Mouse (Mus musculus) lung, embryonic 15.5 days (tissue): ENCODE results near the gene Zdbf2. TPM values are rescaled to one million over a fixed set of nuclear protein-coding genes. Genes with fewer than 3 reads are reported as not detected.

Source experiments
- ATAC-seq: fragments of 200-750 bp; cut with Nextera tagmentation; 2 replicates; pipeline ENCODE4 v1.8.0; 2017; ENCODE audit warnings: moderate number of reproducible peaks, borderline replicate concordance; ENCODE audit not compliant: low FRiP score, low TSS enrichment; ENCODE audit errors: extremely low read depth
- H3K27ac ChIP-seq: fragments of 300-500 bp; sonication (generic); 2 replicates; pipeline ENCODE4 v1.5.1; 2015; ENCODE audit warnings: moderate library complexity, mild to moderate bottlenecking, inconsistent platforms
- H3K27me3 ChIP-seq: fragments of 300-500 bp; sonication (generic); 2 replicates; pipeline ENCODE4 v1.6.1; 2015; ENCODE audit warnings: inconsistent platforms
- H3K36me3 ChIP-seq: fragments of 300-500 bp; sonication (generic); 2 replicates; pipeline ENCODE4 v1.6.1; 2015; ENCODE audit warnings: inconsistent platforms
- H3K4me1 ChIP-seq: fragments of 300-500 bp; sonication (generic); 2 replicates; pipeline ENCODE4 v1.6.1; 2015; ENCODE audit warnings: inconsistent platforms
- H3K4me2 ChIP-seq: fragments of 300-500 bp; sonication (generic); 2 replicates; pipeline ENCODE4 v1.6.1; 2015; ENCODE audit warnings: inconsistent platforms, mild to moderate bottlenecking, moderate library complexity
- H3K4me3 ChIP-seq: fragments of 300-500 bp; sonication (generic); 2 replicates; pipeline ENCODE4 v1.5.1; 2015; ENCODE audit warnings: mild to moderate bottlenecking, inconsistent platforms
- H3K9ac ChIP-seq: fragments of 300-500 bp; sonication (generic); 2 replicates; pipeline ENCODE4 v1.6.1; 2015; ENCODE audit warnings: inconsistent platforms
- H3K9me3 ChIP-seq: fragments of 300-500 bp; sonication (generic); 2 replicates; pipeline ENCODE4 v1.6.1; 2016; ENCODE audit warnings: inconsistent platforms
- WGBS: fragments of 180-500 bp; shearing (Covaris S2); methylation state at CpG from one replicate; pipeline ENCODE4 v1.1.7; 2015; 5-methylcytosine and 5-hydroxymethylcytosine counted together
- polyA plus RNA-seq: library from polyadenylated mRNA; unstranded; fragments of >200 nt; fragmentation: Nextera tagmentation; extraction: Ambion mirVana; gene quantifications from 2 replicates; pipeline ENCODE4 v1.2.1, GENCODE M21; 2015

Zdbf2 gene
- polyA plus RNA-seq, 1 experiment from 2014 or later: 7.9 TPM

DNA sequence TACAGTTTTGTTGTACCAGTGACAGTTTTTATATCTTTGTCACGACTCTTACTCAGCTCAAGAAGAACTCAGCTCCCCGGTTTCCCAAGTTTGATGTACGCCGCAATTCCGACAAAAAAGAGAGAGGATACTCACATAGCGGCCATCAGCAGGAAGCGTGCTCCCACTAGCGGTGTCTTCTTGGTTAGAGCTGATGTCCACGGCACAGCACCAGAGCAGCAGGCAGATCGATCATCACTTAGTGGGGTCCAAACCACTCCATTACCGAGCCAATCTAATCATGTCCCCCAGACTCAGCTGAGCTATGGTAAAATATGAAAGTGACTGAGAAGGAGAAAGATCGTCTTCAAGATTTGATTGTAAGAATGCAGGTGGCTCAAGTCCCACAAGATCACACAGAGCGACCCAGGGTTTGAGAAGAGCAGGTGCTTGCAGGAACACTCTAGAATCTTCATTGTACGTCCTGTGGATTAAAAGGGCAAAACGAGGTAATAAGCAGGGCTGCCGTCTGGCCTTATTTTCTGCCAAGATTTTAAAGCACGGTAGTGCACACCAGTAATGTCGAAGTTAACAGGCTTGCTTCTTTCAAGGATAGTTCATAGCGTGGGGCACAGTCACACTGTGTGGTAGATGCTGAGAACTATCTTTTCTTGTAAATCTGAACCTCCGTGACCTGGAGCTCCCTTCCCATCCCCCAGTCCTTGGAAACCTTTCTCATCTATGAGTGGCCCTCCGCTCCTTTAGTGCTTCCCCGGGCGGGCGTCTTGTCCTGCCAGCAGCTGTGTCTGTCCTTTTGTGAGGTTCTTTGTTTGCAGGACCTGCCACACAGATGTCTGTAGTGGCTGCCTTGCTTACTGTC is 20.5 kb upstream of the Zdbf2 start:
- H3K9me3 ChIP-seq: no peaks in the 10 kb centered on the region
- peaks cover 6% of the 10 kb centered on the region; the same call in 1 of the 2 replicates for H3K4me1 ChIP-seq
- H3K27me3 ChIP-seq: peaks cover 98% of the 10 kb centered on the region
- WGBS: 42% methylated on average over 24 of the region's 24 CpGs
- ATAC-seq: no peak
- no peak overlapping the region for H3K4me2 ChIP-seq
- no peak overlapping the region for H3K9ac ChIP-seq
- no peaks in the 10 kb centered on the region for H3K36me3 ChIP-seq
- H3K4me3 ChIP-seq: no peak overlapping the region
- H3K27ac ChIP-seq: no peak overlapping the region

DNA sequence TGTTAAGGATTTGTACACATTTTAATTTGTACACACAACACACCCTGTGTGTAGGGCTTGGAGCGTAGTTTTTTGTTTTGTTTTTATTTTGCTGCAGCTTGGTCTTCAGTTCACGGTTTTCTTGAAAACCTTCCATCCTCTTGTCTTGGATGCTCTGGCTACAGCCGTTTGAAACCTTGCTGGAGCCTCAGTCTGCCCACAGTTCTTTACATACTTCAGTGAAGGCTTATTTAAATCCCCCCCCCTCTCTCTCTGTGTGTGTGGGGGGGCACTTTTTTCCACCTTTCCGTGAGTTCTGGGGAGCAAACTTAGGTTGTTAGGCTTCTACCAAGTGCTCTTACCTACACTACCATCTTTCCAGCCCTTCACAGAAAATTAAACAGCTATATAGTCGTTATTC is 19.8 kb upstream of the Zdbf2 start:
- Histone ChIP-seq H3K9ac (no peak overlapping the region), H3K27ac (no peak overlapping the region), H3K27me3 (peaks cover 98% of the 10 kb centered on the region), H3K4me2 (no peak overlapping the region), H3K36me3 (no peaks in the 10 kb centered on the region), H3K4me3 (no peak overlapping the region), H3K9me3 (no peaks in the 10 kb centered on the region), H3K4me1 (peaks cover 2% of the 10 kb centered on the region; the same call in 1 of the 2 replicates)
- 31% methylated on average over 5 of the region's 5 CpGs for WGBS
- no peak for ATAC-seq

DNA sequence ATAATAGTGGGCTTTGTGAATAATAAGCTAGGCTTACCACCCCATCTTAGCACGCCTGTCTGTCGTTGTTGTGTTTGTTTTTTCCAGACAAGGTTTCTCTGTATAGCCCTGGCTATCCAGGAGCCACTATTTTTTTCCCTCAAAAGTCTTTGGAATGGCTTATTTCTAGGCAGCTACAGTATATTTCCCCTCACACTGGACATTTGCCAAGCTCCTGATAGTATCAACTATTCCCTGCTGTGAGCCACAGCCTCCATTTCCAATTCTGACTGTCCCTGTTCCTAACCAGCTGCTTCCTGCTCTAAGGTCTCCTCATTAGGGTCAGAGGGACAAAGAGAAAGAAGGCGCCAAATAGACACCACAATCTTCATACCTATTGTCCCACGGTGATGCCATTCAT is 18.0 kb upstream of the Zdbf2 start:
- 19% methylated on average over 4 of the region's 4 CpGs for WGBS
- Histone ChIP-seq H3K36me3 (no peaks in the 10 kb centered on the region), H3K9me3 (no peaks in the 10 kb centered on the region), H3K4me3 (no peak overlapping the region), H3K27ac (no peak overlapping the region), H3K4me2 (no peak overlapping the region), H3K9ac (no peak overlapping the region), H3K4me1 (no peaks in the 10 kb centered on the region), H3K27me3 (peaks cover 98% of the 10 kb centered on the region)
- ATAC-seq: no peak

DNA sequence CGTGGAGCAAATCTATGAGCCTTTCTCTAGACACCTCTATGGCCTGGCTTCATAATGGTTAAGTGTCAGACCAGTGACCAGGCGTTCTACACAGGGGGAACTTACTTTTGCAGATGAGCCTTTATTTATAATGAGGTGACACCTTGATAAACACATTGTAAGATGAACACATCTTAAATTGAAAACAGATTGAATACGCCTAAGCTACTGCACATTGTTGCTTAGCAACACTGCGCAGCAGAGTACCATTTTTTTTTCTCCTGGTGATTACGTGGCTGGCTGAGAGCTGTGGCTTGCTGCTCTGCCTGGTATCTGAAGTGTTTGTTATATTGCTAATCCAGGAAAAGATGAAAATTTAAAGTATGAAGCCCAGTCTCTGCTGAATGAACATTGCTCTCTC is 17.0 kb upstream of the Zdbf2 start:
- peaks cover 98% of the 10 kb centered on the region for H3K27me3 ChIP-seq
- no peak for ATAC-seq
- H3K4me2 ChIP-seq: no peak overlapping the region
- WGBS: 8% methylated on average over 5 of the region's 5 CpGs
- H3K4me1 ChIP-seq: no peaks in the 10 kb centered on the region
- H3K27ac ChIP-seq: no peak overlapping the region
- no peak overlapping the region for H3K4me3 ChIP-seq
- H3K9ac ChIP-seq: no peak overlapping the region
- H3K9me3 ChIP-seq: no peaks in the 10 kb centered on the region
- H3K36me3 ChIP-seq: no peaks in the 10 kb centered on the region

DNA sequence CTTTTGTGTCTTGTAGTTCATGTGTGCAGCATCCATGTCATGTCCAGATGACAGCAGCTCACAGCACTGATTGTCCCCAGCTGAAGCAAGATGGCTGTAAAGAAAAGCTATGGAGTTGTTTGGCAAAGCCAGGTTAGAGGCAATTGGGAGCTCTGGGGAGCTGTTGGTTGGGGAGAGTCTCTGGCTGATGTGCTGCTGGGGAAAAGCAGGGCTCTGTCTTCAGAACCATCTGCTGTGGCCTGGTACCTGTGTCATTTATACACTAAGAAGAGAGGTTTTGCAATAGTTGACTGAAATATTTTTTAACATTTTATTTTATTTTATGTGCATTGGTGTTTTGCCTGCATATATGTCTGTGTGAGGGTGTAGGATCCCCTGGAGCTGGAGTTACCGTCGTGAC is 14.6 kb upstream of the Zdbf2 start:
- WGBS: 46% methylated on average over 2 of the region's 2 CpGs
- Histone ChIP-seq H3K4me2 (no peak overlapping the region), H3K36me3 (no peaks in the 10 kb centered on the region), H3K27me3 (peaks cover 95% of the 10 kb centered on the region), H3K9ac (no peak overlapping the region), H3K4me1 (no peaks in the 10 kb centered on the region), H3K27ac (no peak overlapping the region), H3K4me3 (no peak overlapping the region), H3K9me3 (no peaks in the 10 kb centered on the region)
- ATAC-seq: no peak

DNA sequence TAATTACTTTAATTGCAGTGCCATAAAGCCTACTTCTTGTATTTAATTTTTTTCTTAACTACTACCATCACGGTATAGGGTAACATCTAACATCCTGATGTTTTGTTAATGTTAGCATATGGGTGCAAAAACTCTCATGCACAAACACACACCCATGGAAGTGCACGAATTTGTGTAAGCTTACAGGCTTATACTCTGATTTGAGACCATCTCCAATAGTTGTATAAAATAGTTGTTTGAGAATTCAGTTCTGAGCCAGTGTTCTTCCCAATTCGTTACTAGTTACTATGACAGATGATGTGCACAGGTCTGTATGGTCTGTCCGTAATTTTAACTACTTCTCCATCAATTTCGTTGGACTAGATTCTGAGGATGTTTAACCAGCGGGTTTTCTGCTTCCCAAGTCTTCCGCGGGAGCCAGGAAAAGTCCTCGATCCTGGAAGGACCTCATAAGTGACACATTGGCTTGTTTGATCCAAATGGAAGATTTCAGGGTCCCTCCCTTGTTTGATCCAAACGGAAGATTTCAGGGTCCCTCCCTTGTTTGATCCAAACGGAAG is 13.7 kb upstream of the Zdbf2 start:
- WGBS: 48% methylated on average over 11 of the region's 11 CpGs
- Histone ChIP-seq H3K36me3 (no peaks in the 10 kb centered on the region), H3K27me3 (peaks cover 97% of the 10 kb centered on the region), H3K9me3 (no peaks in the 10 kb centered on the region), H3K4me3 (no peak overlapping the region), H3K4me1 (no peaks in the 10 kb centered on the region), H3K4me2 (no peak overlapping the region), H3K9ac (no peak overlapping the region), H3K27ac (no peak overlapping the region)
- ATAC-seq: no peak

DNA sequence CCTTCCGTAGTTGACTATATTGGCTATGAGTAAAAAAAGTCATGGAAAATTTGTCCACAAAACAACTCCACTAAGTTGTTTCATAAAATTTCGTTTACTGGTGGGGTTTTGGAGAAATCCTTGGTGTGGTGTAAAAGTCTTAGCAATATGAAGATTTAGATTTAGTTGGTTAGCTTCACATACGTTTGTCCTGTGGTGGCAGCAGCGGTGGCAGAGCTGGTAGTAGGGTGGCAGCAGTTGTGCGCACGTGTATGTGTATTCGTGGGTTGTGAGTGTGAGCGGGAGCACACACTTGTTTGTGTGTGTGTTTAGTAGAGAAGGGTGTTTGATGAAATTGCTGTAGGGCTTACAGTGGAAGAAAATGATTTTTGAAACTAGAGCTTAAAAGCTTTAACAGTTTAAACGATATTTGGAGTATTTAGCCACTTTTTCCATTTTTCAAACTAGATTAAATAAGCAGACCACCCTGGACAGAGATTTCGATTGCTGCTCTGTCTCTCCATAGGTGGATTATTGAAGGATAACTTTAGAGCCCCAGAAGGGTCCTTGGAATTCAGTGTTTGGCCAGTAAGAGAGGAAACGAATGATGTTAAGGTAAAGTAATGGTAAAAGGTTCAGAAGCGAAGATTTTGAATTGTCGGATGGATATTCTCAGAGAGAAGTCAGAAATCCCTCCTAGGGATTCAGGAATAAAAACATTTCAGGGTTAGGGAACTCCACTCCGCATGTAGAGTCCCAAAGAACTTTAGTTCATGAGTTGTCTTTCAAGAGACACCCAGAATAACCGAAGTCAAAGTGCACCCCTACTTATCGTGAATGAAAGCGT is 12.9 kb upstream of the Zdbf2 start:
- ATAC-seq: no peak
- Histone ChIP-seq H3K9ac (no peak overlapping the region), H3K4me3 (no peak overlapping the region), H3K4me2 (no peak overlapping the region), H3K27ac (no peak overlapping the region), H3K36me3 (no peaks in the 10 kb centered on the region), H3K9me3 (no peaks in the 10 kb centered on the region), H3K27me3 (peaks cover 97% of the 10 kb centered on the region), H3K4me1 (no peaks in the 10 kb centered on the region)
- WGBS: 50% methylated on average over 17 of the region's 17 CpGs

DNA sequence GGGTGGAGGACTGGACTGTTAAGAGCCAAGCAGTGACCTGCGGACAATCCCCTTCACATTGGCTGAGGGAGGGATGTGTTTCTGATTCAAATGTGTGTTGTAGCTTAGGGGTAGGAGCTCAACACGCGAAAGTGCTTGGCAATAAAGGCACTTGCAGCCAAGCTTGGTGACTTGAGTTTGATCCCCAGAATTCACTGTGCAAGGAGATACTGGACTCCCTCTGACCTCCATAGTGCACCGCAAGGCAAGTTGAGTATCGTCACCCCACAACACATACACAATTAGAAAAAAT is 12.4 kb upstream of the Zdbf2 start:
- H3K27ac ChIP-seq: no peak overlapping the region
- H3K4me2 ChIP-seq: no peak overlapping the region
- no peak overlapping the region for H3K9ac ChIP-seq
- H3K36me3 ChIP-seq: no peaks in the 10 kb centered on the region
- no peaks in the 10 kb centered on the region for H3K9me3 ChIP-seq
- no peak overlapping the region for H3K4me3 ChIP-seq
- ATAC-seq: no peak
- H3K4me1 ChIP-seq: no peaks in the 10 kb centered on the region
- peaks cover 97% of the 10 kb centered on the region for H3K27me3 ChIP-seq
- WGBS: 42% methylated on average over 5 of the region's 5 CpGs

DNA sequence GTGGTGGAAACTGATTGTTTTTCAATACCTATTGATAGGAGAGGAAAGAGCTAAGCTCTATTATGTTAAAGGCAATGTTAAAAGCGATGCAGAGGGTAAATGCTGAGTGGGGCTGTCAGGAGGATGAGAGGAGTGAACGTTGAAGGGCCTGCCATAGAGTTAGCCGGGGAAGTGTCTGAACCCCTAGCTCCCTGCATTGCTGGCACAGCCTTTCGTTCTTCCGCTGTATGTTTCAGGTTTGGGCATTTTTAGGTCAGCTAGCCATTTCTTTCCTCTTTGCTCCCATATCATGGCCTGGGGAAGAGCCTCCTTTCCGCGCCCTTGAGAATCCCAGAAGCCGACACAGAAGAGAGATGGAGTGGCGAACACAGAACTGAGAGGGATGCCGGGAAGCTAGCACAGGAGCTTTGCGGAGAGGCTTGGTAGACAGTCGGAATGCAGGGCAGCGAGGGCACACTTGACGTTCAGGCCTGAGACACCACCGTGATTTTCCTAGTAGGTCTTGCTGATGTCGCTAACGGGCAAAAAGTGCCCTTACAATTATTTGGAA is 11.9 kb upstream of the Zdbf2 start:
- no peak overlapping the region for H3K27ac ChIP-seq
- no peaks in the 10 kb centered on the region for H3K9me3 ChIP-seq
- no peak overlapping the region for H3K4me2 ChIP-seq
- no peaks in the 10 kb centered on the region for H3K36me3 ChIP-seq
- H3K9ac ChIP-seq: no peak overlapping the region
- 42% methylated on average over 17 of the region's 17 CpGs for WGBS
- no peaks in the 10 kb centered on the region for H3K4me1 ChIP-seq
- peaks cover 97% of the 10 kb centered on the region for H3K27me3 ChIP-seq
- ATAC-seq: no peak
- H3K4me3 ChIP-seq: no peak overlapping the region

DNA sequence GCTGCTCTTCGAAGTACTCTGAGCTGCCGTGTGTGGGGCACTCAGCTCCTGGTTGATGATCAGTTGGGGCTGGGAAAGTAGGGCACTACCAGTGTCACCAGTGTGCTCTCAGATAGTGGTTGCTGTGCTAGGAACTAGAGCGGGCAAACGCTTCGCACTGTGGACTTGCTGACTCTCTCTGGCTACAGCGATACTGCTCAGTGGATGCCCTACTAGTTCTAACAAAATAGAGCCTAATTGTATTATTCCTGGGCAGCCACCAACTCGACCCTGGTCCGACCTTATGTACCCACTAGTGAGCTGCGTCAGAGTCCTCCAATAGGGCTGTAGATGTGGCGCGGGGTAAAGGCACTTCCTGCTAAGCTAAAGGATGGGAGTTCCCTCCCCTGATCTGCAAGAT is 9.4 kb upstream of the Zdbf2 start:
- Histone ChIP-seq H3K9ac (no peak overlapping the region), H3K27me3 (peaks cover 93% of the 10 kb centered on the region), H3K4me1 (no peaks in the 10 kb centered on the region), H3K27ac (no peak overlapping the region), H3K9me3 (no peaks in the 10 kb centered on the region), H3K4me2 (no peak overlapping the region), H3K4me3 (no peak overlapping the region), H3K36me3 (no peaks in the 10 kb centered on the region)
- no peak for ATAC-seq
- WGBS: 46% methylated on average over 11 of the region's 11 CpGs

DNA sequence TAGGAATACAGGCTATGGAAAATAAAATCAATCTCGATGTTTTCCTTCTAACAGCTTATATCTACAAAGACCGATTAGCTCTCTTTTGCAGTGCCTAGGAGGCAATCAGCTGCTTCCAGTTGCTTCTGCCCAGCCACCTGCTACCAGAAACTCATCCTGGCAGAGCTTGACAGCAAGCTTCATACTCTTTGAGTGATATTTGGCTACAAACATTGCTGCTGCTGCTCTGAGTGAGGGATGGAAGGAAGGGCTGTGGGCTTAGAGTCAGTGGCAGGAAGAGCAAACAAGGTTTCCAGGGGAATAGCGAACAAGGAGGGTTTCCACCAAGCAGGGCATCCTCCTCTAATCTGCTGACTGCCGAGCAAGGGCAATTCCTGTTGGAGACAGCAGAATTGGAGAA is 7.6 kb upstream of the Zdbf2 start:
- 39% methylated on average over 4 of the region's 4 CpGs for WGBS
- Histone ChIP-seq H3K4me3 (no peak overlapping the region), H3K36me3 (no peaks in the 10 kb centered on the region), H3K4me2 (no peak overlapping the region), H3K4me1 (no peaks in the 10 kb centered on the region), H3K27me3 (peaks cover 93% of the 10 kb centered on the region), H3K9ac (no peak overlapping the region), H3K9me3 (no peaks in the 10 kb centered on the region), H3K27ac (no peak overlapping the region)
- ATAC-seq: no peak

DNA sequence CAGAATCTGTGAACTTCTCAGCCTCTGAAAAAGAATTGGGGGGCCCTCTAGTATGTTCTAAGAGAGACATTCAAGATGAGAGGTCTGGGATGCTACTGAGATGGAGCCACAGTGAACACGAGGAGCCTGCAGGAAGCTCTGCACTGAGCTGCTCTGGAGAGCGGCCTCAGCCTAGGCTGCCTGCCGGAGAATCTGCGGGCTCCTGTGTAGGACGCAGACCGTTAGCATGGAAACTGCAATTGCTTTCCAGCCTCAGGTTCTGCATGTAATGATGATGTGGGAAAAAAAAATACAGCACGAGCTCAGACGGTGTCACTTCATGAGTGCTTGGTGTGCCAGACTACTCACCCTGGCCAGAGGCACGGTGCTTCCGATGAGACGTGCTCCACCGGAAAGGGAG is 6.9 kb upstream of the Zdbf2 start:
- ATAC-seq: no peak
- Histone ChIP-seq H3K4me3 (no peak overlapping the region), H3K27me3 (peaks cover 93% of the 10 kb centered on the region), H3K4me1 (no peaks in the 10 kb centered on the region), H3K36me3 (no peaks in the 10 kb centered on the region), H3K27ac (no peak overlapping the region), H3K9me3 (no peaks in the 10 kb centered on the region), H3K9ac (no peak overlapping the region), H3K4me2 (no peak overlapping the region)
- WGBS: 46% methylated on average over 12 of the region's 12 CpGs
